Mouse (Mus musculus): ENCODE results near the gene Astn2. TPM values are rescaled to one million over a fixed set of nuclear protein-coding genes. Genes with fewer than 3 reads are reported as not detected.
A peak's percentile ranks its signal among the peaks of the same experiment; 100 is the strongest.

The Astn2 gene
- polyA plus RNA-seq, 1 experiment from 2014 or later = 0.69 TPM

DNA sequence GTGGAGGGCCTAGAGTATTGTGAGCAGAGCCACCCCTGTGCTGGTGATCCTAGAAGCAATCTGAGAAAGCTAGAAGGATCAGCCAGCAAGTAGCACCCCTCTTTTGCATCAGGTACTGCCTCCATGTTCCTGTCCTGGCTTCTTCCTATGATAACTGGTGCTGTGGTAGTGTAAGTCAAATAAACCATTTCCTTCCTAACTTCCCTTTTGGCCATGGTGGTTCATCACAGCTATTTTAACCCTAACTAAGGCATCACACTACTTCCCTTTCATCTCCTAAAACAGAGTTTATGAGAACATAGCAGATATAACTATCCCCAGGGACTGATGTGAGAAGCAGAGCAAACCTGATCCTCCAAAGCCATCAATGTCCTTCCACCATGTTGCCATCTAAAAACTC, 897.5 kb downstream of the Astn2 start:
- H3K4me2 ChIP-seq (replicated peaks; ENCODE audit: low read depth, low read length) = no peak overlapping the region
- TF ChIP-seq CTCF (IDR thresholded peaks at IDR 0.05) (no peak), EP300 (IDR thresholded peaks at IDR 0.05) (no peak)
- H3K9me3 ChIP-seq (ENCODE audit: low read length) = no peaks in the 10 kb centered on the region

DNA sequence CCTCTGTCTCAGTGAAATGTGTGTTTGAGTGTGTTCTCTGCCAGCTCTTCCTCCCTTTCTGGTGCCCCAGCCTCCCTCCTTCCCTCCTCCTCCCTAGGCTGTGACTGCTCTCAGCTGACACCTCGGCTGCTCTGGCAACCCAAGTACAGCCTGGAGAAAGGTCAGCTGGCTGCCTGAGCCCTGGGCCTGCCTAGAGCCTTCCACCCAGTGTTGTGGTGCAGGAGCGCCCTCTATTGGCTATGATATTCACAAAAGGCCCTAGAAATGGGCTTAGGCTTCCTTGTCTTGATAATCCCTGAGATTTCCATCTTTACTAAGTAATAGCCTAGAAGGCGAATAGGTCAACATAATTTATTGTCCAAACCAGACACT, 908.0 kb downstream of the Astn2 start:
- no peaks in the 10 kb centered on the region for H3K4me1 ChIP-seq (ENCODE audit: insufficient read depth, low read depth, low read length)
- TF ChIP-seq CTCF (IDR thresholded peaks at IDR 0.05) (peak; percentile 92), EP300 (IDR thresholded peaks at IDR 0.05) (no peak)
- no peak overlapping the region for H3K4me2 ChIP-seq (replicated peaks; ENCODE audit: low read depth, low read length)
- no peak overlapping the region for H3K9ac ChIP-seq (replicated peaks; ENCODE audit: low read depth)
- 1% methylated on average over 3 of the region's 3 CpGs for WGBS
- H3K36me3 ChIP-seq (ENCODE audit: insufficient read depth, low read length) = no peaks in the 10 kb centered on the region
- DNase-seq (ENCODE audit: low spot score) (peak; percentile 94), ATAC-seq (peak; percentile 99)
- no peaks in the 10 kb centered on the region for H3K9me3 ChIP-seq (ENCODE audit: low read length)
- H3K27me3 ChIP-seq (replicated peaks; ENCODE audit: insufficient read depth, low read length) = no peaks in the 10 kb centered on the region
- H3K27ac ChIP-seq (ENCODE audit: low read length) = no peak overlapping the region
- H3K4me3 ChIP-seq (ENCODE audit: low read depth, low read length) = no peak overlapping the region

More for the DNA sequence above, 897.5 kb downstream of the Astn2 start:
- no peak overlapping the region for H3K9ac ChIP-seq (replicated peaks; ENCODE audit: low read depth)
- H3K4me3 ChIP-seq (ENCODE audit: low read depth, low read length) = no peak overlapping the region
- H3K4me1 ChIP-seq (ENCODE audit: insufficient read depth, low read depth, low read length) = no peaks in the 10 kb centered on the region
- ATAC-seq (no peak), DNase-seq (ENCODE audit: low spot score) (no peak)
- H3K27me3 ChIP-seq (replicated peaks; ENCODE audit: insufficient read depth, low read length) = no peaks in the 10 kb centered on the region
- H3K36me3 ChIP-seq (ENCODE audit: insufficient read depth, low read length) = no peaks in the 10 kb centered on the region
- no peak overlapping the region for H3K27ac ChIP-seq (ENCODE audit: low read length)

DNA sequence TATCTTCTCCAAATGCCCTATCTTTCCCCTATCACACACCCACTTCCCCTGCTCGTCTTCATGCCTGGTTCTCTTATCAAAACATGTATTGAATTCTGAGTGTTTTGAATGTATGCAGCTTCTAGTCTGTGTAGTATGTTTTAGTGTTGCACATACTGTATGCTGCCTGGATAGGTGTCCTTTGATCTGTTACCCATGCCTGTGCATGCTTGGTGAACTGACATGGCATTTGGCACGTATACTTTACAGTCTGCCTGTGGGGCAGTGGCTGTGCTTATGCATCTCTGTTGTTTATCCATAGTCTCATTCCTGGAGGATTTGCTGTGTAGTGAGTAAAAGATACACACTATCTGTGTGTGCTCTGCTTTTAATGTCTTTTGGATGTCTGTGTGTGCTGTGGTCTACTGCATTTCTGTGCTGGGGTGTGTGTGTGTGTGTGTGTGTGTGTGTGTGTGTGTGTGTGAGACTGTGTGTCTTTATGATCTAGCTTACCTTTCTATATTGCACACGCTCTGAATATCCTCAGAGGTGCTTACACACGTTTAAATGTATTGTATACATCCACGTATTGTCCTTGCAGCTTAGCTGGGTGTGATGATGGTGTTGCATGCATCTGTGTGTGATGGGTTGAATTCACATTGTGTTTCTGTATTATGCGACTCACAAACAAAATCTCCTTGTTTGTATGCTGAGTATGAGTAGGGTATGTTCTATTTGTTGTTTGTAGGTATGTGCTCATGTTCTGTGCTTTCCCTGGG, 908.5 kb downstream of the Astn2 start:
- no peak for ATAC-seq
- no peak overlapping the region for H3K27ac ChIP-seq (ENCODE audit: low read length)

DNA sequence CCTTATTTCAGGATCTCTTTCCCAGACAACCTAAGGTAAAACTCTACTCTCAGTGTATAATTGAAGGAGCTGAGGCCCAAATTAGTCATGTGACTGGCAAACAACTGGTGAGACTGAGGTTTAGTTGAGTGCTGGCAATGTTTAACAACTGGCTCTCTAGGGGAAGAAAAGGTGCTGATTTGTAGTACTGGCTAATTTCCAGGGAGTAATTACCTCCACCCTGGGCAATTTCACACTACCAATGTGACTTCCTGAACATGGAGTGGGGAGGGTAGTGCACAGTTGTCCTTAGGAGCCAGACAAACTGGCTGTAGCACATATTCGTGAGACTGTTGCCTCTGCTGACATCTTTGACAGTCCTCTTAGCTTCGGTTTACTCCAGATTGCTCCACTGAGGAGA, 912.9 kb downstream of the Astn2 start:
- Histone ChIP-seq H3K36me3 (ENCODE audit: insufficient read depth, low read length) (no peaks in the 10 kb centered on the region), H3K27ac (ENCODE audit: low read length) (no peak overlapping the region), H3K9ac (replicated peaks; ENCODE audit: low read depth) (no peak overlapping the region), H3K4me2 (replicated peaks; ENCODE audit: low read depth, low read length) (no peak overlapping the region), H3K4me3 (ENCODE audit: low read depth, low read length) (no peak overlapping the region), H3K9me3 (ENCODE audit: low read length) (no peaks in the 10 kb centered on the region), H3K4me1 (ENCODE audit: insufficient read depth, low read depth, low read length) (no peaks in the 10 kb centered on the region), H3K27me3 (replicated peaks; ENCODE audit: insufficient read depth, low read length) (no peaks in the 10 kb centered on the region)
- WGBS = 59% methylated on average over 2 of the region's 2 CpGs
- TF ChIP-seq CTCF (IDR thresholded peaks at IDR 0.05) = no peak
- no peak for TF ChIP-seq EP300 (IDR thresholded peaks at IDR 0.05)
- DNase-seq (ENCODE audit: low spot score) (no peak), ATAC-seq (no peak)

More for the DNA sequence above, 908.5 kb downstream of the Astn2 start:
- no peaks in the 10 kb centered on the region for H3K9me3 ChIP-seq (ENCODE audit: low read length)
- H3K36me3 ChIP-seq (ENCODE audit: insufficient read depth, low read length) = no peaks in the 10 kb centered on the region
- H3K4me1 ChIP-seq (ENCODE audit: insufficient read depth, low read depth, low read length) = no peaks in the 10 kb centered on the region
- no peak overlapping the region for H3K4me3 ChIP-seq (ENCODE audit: low read depth, low read length)
- WGBS = 53% methylated on average over 6 of the region's 6 CpGs
- DNase-seq (ENCODE audit: low spot score) = no peak
- no peak overlapping the region for H3K4me2 ChIP-seq (replicated peaks; ENCODE audit: low read depth, low read length)
- TF ChIP-seq EP300 (IDR thresholded peaks at IDR 0.05) = no peak
- no peak for TF ChIP-seq CTCF (IDR thresholded peaks at IDR 0.05)
- H3K9ac ChIP-seq (replicated peaks; ENCODE audit: low read depth) = no peak overlapping the region
- no peaks in the 10 kb centered on the region for H3K27me3 ChIP-seq (replicated peaks; ENCODE audit: insufficient read depth, low read length)

DNA sequence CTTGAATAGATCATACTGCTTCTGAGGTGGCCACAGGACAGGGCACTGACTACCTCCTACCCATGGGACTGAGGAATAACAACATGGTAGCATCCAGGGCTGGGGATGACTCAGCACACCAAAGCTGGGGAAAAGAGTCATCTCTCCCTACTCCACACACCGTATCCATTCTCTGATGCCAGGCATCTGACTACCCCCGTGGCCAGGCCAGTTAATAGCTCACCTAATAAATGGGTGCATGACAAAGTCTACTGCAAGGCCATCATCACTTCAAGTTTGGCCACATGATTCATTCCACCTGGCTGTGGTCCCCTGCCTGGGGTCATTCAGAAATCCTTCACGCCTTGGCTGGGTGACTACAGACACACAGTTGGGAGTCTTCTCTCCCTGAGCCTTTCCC, 914.7 kb downstream of the Astn2 start:
- DNase-seq (ENCODE audit: low spot score) (no peak), ATAC-seq (no peak)
- H3K4me2 ChIP-seq (replicated peaks; ENCODE audit: low read depth, low read length) = no peak overlapping the region
- H3K36me3 ChIP-seq (ENCODE audit: insufficient read depth, low read length) = no peaks in the 10 kb centered on the region
- no peaks in the 10 kb centered on the region for H3K9me3 ChIP-seq (ENCODE audit: low read length)
- no peaks in the 10 kb centered on the region for H3K4me1 ChIP-seq (ENCODE audit: insufficient read depth, low read depth, low read length)
- no peak overlapping the region for H3K27ac ChIP-seq (ENCODE audit: low read length)
- no peak overlapping the region for H3K4me3 ChIP-seq (ENCODE audit: low read depth, low read length)
- no peaks in the 10 kb centered on the region for H3K27me3 ChIP-seq (replicated peaks; ENCODE audit: insufficient read depth, low read length)
- 71% methylated on average over 3 of the region's 3 CpGs for WGBS
- H3K9ac ChIP-seq (replicated peaks; ENCODE audit: low read depth) = no peak overlapping the region
- TF ChIP-seq EP300 (IDR thresholded peaks at IDR 0.05) = no peak
- no peak for TF ChIP-seq CTCF (IDR thresholded peaks at IDR 0.05)

DNA sequence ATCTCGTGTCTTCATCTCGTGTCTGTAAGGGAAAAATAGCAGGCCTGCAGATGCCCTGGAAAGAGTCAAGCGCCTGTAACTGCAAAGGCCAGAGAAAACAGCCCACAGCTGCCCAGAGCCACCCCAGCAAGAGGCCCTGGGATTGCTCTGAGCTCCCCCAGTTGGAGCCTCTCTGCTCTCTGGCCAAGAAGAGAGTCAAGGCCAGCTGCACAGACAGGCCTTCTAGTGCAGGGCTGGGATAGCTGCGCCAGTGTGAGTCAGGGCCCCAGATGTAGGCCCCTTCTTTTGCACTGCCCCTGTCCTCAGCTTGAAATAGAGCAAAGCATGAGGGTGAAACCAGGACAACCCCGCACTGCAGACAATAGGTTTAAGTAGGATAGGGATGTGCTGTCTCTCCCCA, 922.8 kb downstream of the Astn2 start:
- TF ChIP-seq CTCF (IDR thresholded peaks at IDR 0.05) = no peak
- no peak for TF ChIP-seq EP300 (IDR thresholded peaks at IDR 0.05)
- H3K4me2 ChIP-seq (replicated peaks; ENCODE audit: low read depth, low read length) = no peak overlapping the region
- peak; percentile 32; the same call in 1 of the 2 replicates for ATAC-seq

More for the DNA sequence above, 922.8 kb downstream of the Astn2 start:
- Histone ChIP-seq H3K27ac (ENCODE audit: low read length) (no peak overlapping the region), H3K27me3 (replicated peaks; ENCODE audit: insufficient read depth, low read length) (no peaks in the 10 kb centered on the region), H3K4me1 (ENCODE audit: insufficient read depth, low read depth, low read length) (no peaks in the 10 kb centered on the region), H3K4me3 (ENCODE audit: low read depth, low read length) (no peak overlapping the region), H3K9ac (replicated peaks; ENCODE audit: low read depth) (no peak overlapping the region), H3K9me3 (ENCODE audit: low read length) (no peaks in the 10 kb centered on the region), H3K36me3 (ENCODE audit: insufficient read depth, low read length) (no peaks in the 10 kb centered on the region)
- peak; percentile 10 for DNase-seq (ENCODE audit: low spot score)
- WGBS = 65% methylated on average over 5 of the region's 5 CpGs
